Mouse (Mus musculus): ENCODE data around the gene Cbx6.

Gene Cbx6

DNA sequence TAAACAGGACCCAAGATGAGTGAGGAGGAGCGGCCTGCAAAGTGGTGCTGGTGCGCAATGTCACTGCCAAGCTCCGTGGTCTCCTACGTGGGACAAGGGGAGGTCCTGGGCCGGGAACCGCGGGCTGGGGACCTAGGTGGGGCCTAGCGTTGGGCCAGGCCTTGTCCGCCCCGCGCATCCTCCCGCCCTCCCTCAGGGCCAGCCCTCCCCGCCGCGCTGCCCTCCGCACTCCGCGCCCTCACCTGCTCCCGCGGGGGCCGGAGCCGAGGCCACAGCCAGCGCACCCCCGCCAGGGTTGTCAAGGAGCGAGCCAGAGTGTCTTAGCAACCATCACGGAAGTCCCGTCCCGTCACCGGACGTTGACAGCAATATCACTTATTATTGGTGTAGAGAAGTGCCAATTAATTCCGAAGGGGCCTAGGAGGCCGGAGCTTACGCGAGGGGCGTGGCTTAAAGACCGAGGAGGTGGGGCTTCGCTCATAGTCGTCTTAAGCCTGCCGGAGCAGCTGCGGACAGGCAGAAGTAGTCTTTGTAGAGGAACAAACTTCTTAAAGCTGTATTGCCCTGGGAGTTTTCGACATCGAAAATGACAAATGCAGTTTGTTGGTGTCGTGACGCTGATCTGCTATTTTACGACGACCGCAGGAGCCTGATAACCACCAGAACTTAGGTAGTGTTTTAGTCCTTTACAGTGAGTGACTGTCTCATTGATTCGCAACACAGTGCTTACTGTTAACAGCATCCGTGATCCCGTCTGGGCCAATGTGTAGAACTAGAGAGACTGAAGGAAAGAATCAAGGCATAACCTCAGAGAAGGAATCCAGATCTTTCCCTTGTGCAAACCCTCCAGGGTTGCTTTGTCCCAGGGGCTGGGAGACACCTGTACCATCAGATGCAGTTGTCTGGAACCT, 60.1 kb downstream of the Cbx6 start:
- in situ Hi-C loops (cut with MboI; ENCODE audit: unreplicated experiment in 2 of 2), result loop anchor here in 1 of 2 experiments (25.0 kb wide), 1 partner anchor 638 kb away; no protein-coding TSS in a partner anchor

Data from v-Abl transformed pro-B cells (cell line).